Mouse (Mus musculus): ENCODE data around the gene Rgs9bp.

DNA sequence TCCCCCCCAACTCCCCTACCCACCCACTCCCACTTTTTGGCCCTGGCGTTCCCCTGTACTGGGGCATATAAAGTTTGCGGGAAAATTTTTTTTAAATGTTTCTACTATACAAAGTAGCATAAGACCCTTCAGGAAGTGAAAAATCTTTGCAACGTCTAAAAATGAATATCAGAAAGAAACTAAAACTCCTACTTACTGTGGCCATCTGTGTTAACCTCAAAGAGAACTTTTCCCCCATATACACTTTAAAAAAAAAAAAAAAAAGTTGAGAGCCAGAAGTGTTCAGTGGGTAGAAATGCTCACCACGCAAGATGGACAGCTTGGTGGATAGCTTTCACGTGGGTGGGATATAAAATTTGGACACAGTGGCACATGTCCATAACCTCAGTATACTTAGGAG, 17.4 kb upstream of the Rgs9bp start:
- TF ChIP-seq CTCF (IDR thresholded peaks at IDR 0.05; ENCODE audit: control insufficient read depth, insufficient read depth, insufficient read length) = no peak
- TF ChIP-seq MYOD1 (IDR thresholded peaks at IDR 0.05; ENCODE audit: control insufficient read depth, insufficient read length, low read depth) = no peak

All from C2C12 (cell line).